ENCODE assay signal across 8 mouse cellular contexts in genomic region chr12:40037226-40037813, GRCm38 (mm10). TPM values are rescaled to one million over a fixed set of nuclear protein-coding genes. Genes with fewer than 3 reads are reported as not detected.
A peak's percentile ranks its signal among the peaks of the same experiment; 100 is the strongest.
DNase-seq lines count a peak whose midpoint lies in the region; ATAC-seq lines count a peak whose summit lies in the region.

No protein-coding gene starts in this region.

- H3K9me3 ChIP-seq in embryonic facial prominence, embryonic 14.5 days (ENCODE audit: control insufficient read depth, low read length) = no peaks in the 10 kb centered on the region
- H3K9me3 ChIP-seq in kidney, embryonic 14.5 days (ENCODE audit: control insufficient read depth, low read length) = no peaks in the 10 kb centered on the region
- H3K9me3 ChIP-seq in limb, embryonic 15.5 days = no peaks in the 10 kb centered on the region

- peak overlapping the region; percentile 90 for H3K27ac ChIP-seq in embryonic facial prominence, embryonic 14.5 days (replicated peaks; ENCODE audit: low read depth, low read length)
- peak overlapping the region; percentile 85; the same call in 1 of the 2 replicates for H3K27ac ChIP-seq in kidney, embryonic 14.5 days (ENCODE audit: low read depth, low read length)
- H3K27ac ChIP-seq in limb, embryonic 15.5 days = peak overlapping the region; percentile 94

- peak; percentile 89 for DNase-seq in 3T3-L1 (ENCODE audit: low read depth, low spot score)
- DNase-seq in adrenal gland, postnatal 4 days (ENCODE audit: low spot score in 2 of 2) = peak; percentile 98 to 99
- peak; percentile 98 for DNase-seq in embryonic facial prominence, embryonic 14.5 days (ENCODE audit: low spot score)
- peak; percentile 97 to 98 for DNase-seq in heart, adult 9 months (ENCODE audit: low spot score in 2 of 2)
- DNase-seq in monocyte, adult 2 months (ENCODE audit: low read depth in 1 of 2, low spot score in 2 of 2) = peak; percentile 86 to 91
- peak; percentile 99 for DNase-seq in spleen, postnatal 36 days (ENCODE audit: low spot score in 2 of 2)

- no peaks in the 10 kb centered on the region for H3K27me3 ChIP-seq in embryonic facial prominence, embryonic 14.5 days (replicated peaks; ENCODE audit: control insufficient read depth, insufficient read depth, low read length)
- no peaks in the 10 kb centered on the region for H3K27me3 ChIP-seq in kidney, embryonic 14.5 days (ENCODE audit: control insufficient read depth, insufficient read depth, low read length)
- no peaks in the 10 kb centered on the region for H3K27me3 ChIP-seq in limb, embryonic 15.5 days

- H3K4me1 ChIP-seq in embryonic facial prominence, embryonic 14.5 days (ENCODE audit: control insufficient read depth, insufficient read depth, low read length) = 0 out of 2 replicates have a peak, but pooled peaks cover 6% of the 10 kb centered on the region
- H3K4me1 ChIP-seq in kidney, embryonic 14.5 days (ENCODE audit: control insufficient read depth, insufficient read depth, low read length) = peaks cover 2% of the 10 kb centered on the region; the same call in 1 of the 2 replicates
- 0 out of 2 replicates have a peak, but pooled peaks cover 4% of the 10 kb centered on the region for H3K4me1 ChIP-seq in limb, embryonic 15.5 days

- peak overlapping the region; percentile 82 for H3K4me3 ChIP-seq in embryonic facial prominence, embryonic 14.5 days (ENCODE audit: low read depth, low read length)
- peak overlapping the region; percentile 85 for H3K4me3 ChIP-seq in kidney, embryonic 14.5 days (ENCODE audit: low read length)
- H3K4me3 ChIP-seq in limb, embryonic 15.5 days = peak overlapping the region; percentile 85

- peak overlapping the region; percentile 85 for H3K9ac ChIP-seq in embryonic facial prominence, embryonic 14.5 days (ENCODE audit: low read depth, low read length)
- peak overlapping the region; percentile 77 for H3K9ac ChIP-seq in kidney, embryonic 14.5 days (ENCODE audit: low read depth, low read length)
- peak overlapping the region; percentile 76 for H3K9ac ChIP-seq in limb, embryonic 15.5 days

- H3K36me3 ChIP-seq in embryonic facial prominence, embryonic 14.5 days (ENCODE audit: control insufficient read depth, insufficient read depth, low read length) = no peaks in the 10 kb centered on the region
- no peaks in the 10 kb centered on the region for H3K36me3 ChIP-seq in kidney, embryonic 14.5 days (ENCODE audit: control insufficient read depth, insufficient read depth, low read length)
- no peaks in the 10 kb centered on the region for H3K36me3 ChIP-seq in limb, embryonic 15.5 days

- under 1% methylated on average over 25 of the region's 60 CpGs for WGBS in embryonic facial prominence, embryonic 14.5 days
- under 1% methylated on average over 54 of the region's 60 CpGs for WGBS in kidney, embryonic 14.5 days
- under 1% methylated on average over 60 of the region's 60 CpGs for WGBS in limb, embryonic 15.5 days

- ATAC-seq in embryonic facial prominence, embryonic 14.5 days (ENCODE audit: low read depth) = peak; percentile 97
- ATAC-seq in kidney, embryonic 14.5 days (ENCODE audit: low FRiP score, low TSS enrichment) = peak; percentile 98
- ATAC-seq in limb, embryonic 15.5 days (ENCODE audit: insufficient number of reproducible peaks, low FRiP score, low TSS enrichment, low read depth) = peak; percentile 98

- H3K4me2 ChIP-seq in embryonic facial prominence, embryonic 14.5 days (ENCODE audit: low read depth, low read length) = peak overlapping the region; percentile 62
- H3K4me2 ChIP-seq in kidney, embryonic 14.5 days (replicated peaks; ENCODE audit: low read depth, low read length) = peak overlapping the region; percentile 59
- H3K4me2 ChIP-seq in limb, embryonic 15.5 days = peak overlapping the region; percentile 70

RNA-seq across cellular contexts. Expression of gene Arl4a, which starts 0.5 kb away (rescaled TPM):
- 10 to 100 TPM; 66.8 to 67.5 TPM for total RNA-seq in adrenal gland, postnatal 4 days (2021)
- polyA plus RNA-seq in embryonic facial prominence, embryonic 14.5 days (2014; fragmentation: Nextera tagmentation; extraction: Ambion mirVana) = 88.3 and 91.6 TPM in 2 replicates
- 48.1 and 50.2 TPM in 2 replicates for polyA plus RNA-seq in kidney, embryonic 14.5 days (2014; fragmentation: Nextera tagmentation; extraction: Ambion mirVana)
- 77.8 and 80.4 TPM in 2 replicates for polyA plus RNA-seq in limb, embryonic 15.5 days (2015; fragmentation: Nextera tagmentation; extraction: Ambion mirVana)

Comparison
In these comparisons a context has a peak if more than half of its experiments do, and no peak if none do; other contexts are left out.
1. Peak in every context shown above with its lines: DNase-seq, ATAC-seq, H3K4me3 ChIP-seq and H3K27ac ChIP-seq.